Mouse (Mus musculus) liver, adult 2 months (tissue): ENCODE measurements around the gene Adgra3.

ENCODE experiments used
- CTCF ChIP-seq: fragments of 200-500 bp; IDR thresholded peaks from 2 replicates; pipeline ENCODE4 v1.5.1; 2011; ENCODE audit warnings: low read depth, low read length, control low read depth
- POLR2A ChIP-seq: fragments of 200-500 bp; IDR thresholded peaks from 2 replicates; pipeline ENCODE4 v1.6.1; 2011; ENCODE audit warnings: low read length, control low read depth; ENCODE audit not compliant: insufficient read depth; ENCODE audit errors: extremely low read depth

DNA sequence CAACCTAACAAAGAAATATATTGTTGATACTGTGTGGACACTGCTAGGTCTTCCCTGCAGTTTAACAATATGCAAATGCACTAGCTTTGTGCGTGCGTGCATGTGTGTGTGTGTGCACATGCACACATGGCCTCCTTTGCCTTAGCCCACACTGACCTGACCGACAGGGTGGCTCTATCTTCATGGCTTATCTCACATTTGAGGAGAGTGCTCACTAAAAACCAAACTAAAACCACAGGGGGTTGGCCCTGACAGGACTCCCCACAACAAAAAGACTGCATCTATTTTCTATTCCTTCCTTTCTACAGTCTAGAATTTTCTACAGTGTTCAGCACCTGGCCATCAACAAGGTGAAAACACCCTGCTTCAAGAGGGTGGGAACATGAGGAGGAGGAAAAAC is 32.7 kb downstream of the Adgra3 start:
- no peak for TF ChIP-seq POLR2A
- TF ChIP-seq CTCF, result no peak
